Mouse (Mus musculus): ENCODE results near the gene Bcl11b. TPM values are rescaled to one million over a fixed set of nuclear protein-coding genes. Genes with fewer than 3 reads are reported as not detected.

The Bcl11b gene
- polyA plus RNA-seq, 1 experiment: not detected

DNA sequence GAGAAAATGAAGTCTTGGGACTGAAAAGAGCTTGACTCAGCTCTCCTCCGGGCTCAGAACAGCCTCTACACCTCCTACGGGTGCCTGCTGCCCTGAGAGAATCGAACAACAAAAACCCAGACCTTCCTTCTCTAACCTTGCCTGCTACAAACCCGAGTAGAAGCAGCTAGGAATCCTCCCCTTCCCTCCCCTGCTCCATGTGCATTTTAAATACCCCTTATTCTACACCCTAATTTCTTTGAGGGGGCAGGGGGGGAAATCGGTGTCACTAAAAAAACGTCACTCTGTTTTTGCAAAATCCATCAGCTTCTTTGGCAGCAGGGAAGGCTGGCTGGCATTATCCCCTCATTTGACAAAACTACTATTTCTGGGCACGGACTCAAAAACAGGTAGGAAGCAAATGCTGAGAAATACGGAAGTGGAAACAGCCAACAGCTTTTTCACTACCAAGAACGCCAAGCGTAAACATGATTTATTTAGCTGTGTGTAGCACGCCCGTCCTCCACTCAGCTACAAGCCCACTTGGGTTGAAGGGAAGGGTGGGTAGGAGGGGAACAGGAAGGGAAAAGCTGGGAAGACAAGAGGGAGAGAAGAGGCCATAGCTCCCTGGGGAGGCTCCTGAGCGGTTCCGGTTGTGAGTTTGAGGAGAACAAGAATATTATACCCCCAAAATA is 27.4 kb downstream of the Bcl11b start:
- H3ac ChIP-seq (ENCODE audit: control insufficient read depth, insufficient read length): no peak overlapping the region
- no peak for TF ChIP-seq TCF12 (IDR thresholded peaks at IDR 0.05; ENCODE audit: insufficient read depth, poor library complexity, severe bottlenecking)
- TF ChIP-seq E2F4 (IDR thresholded peaks at IDR 0.05; ENCODE audit: insufficient read depth): no peak
- TF ChIP-seq SRF (IDR thresholded peaks at IDR 0.05; ENCODE audit: control insufficient read depth, insufficient read length, low read depth): no peak
- TF ChIP-seq MYOG (IDR thresholded peaks at IDR 0.05; ENCODE audit: control insufficient read depth in 1 of 3, insufficient read depth in 1 of 3, insufficient read length in 2 of 3, low read depth in 2 of 3): no peak
- no peak for TF ChIP-seq CEBPB (IDR thresholded peaks at IDR 0.05; ENCODE audit: insufficient read depth, poor library complexity, severe bottlenecking)
- no peak for TF ChIP-seq POLR2AphosphoS2 (IDR thresholded peaks at IDR 0.05; ENCODE audit: insufficient read length, low read depth)
- no peak for TF ChIP-seq TCF3 (IDR thresholded peaks at IDR 0.05; ENCODE audit: insufficient read length, low read depth)
- no peak for TF ChIP-seq USF1 (IDR thresholded peaks at IDR 0.05; ENCODE audit: low read depth)
- TF ChIP-seq REST (IDR thresholded peaks at IDR 0.05; ENCODE audit: insufficient read depth, insufficient read length): no peak
- no peak for TF ChIP-seq POLR2A (IDR thresholded peaks at IDR 0.05; ENCODE audit: insufficient read length, low read depth)
- no peak for TF ChIP-seq MYOD1 (IDR thresholded peaks at IDR 0.05; ENCODE audit: control insufficient read depth in 1 of 3, insufficient read length in 2 of 3, low read depth in 2 of 3)
- H3K4me2 ChIP-seq (ENCODE audit: low read depth): no peak overlapping the region
- H3K4me3 ChIP-seq: no peak overlapping the region
- H3K79me2 ChIP-seq (ENCODE audit: control insufficient read depth, insufficient read depth): no peaks in the 10 kb centered on the region
- no peaks in the 10 kb centered on the region for H3K36me3 ChIP-seq (ENCODE audit: control insufficient read depth, insufficient read depth)
- H3K27me3 ChIP-seq (ENCODE audit: control insufficient read depth, insufficient read depth, insufficient read length): no peaks in the 10 kb centered on the region

DNA sequence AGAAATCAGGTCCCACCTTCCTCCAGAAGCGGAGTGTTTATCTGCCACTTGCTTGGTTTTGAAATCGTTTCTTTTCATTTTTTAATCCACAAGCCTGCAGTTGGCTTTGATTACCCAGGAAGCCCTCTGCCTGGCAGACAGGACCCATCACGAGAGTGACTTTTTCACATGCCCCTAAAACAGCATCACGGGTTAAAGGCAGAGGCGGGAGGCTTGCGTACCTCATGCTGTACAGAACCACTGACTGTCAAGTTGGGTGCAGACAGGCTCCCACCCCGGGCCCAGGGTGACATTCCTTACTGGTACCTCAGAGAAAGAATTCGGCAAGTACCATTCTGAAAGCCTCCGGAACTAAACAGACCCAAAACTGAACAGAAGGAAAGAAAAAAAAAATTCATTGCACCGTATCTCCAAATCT is 27.9 kb downstream of the Bcl11b start:
- TF ChIP-seq TCF12 (IDR thresholded peaks at IDR 0.05; ENCODE audit: insufficient read depth, poor library complexity, severe bottlenecking) (no peak), MYOD1 (IDR thresholded peaks at IDR 0.05; ENCODE audit: control insufficient read depth in 1 of 3, insufficient read length in 2 of 3, low read depth in 2 of 3) (no peak), MAX (IDR thresholded peaks at IDR 0.05; ENCODE audit: low read depth) (no peak), REST (IDR thresholded peaks at IDR 0.05; ENCODE audit: insufficient read depth, insufficient read length) (no peak)
- Histone ChIP-seq H3ac (ENCODE audit: control insufficient read depth, insufficient read length) (no peak overlapping the region), H3K4me3 (no peak overlapping the region), H3K27me3 (ENCODE audit: control insufficient read depth, insufficient read depth, insufficient read length) (no peaks in the 10 kb centered on the region), H3K36me3 (ENCODE audit: control insufficient read depth, insufficient read depth) (no peaks in the 10 kb centered on the region), H3K79me2 (ENCODE audit: control insufficient read depth, insufficient read depth) (no peaks in the 10 kb centered on the region), H3K4me2 (ENCODE audit: low read depth) (no peak overlapping the region)

DNA sequence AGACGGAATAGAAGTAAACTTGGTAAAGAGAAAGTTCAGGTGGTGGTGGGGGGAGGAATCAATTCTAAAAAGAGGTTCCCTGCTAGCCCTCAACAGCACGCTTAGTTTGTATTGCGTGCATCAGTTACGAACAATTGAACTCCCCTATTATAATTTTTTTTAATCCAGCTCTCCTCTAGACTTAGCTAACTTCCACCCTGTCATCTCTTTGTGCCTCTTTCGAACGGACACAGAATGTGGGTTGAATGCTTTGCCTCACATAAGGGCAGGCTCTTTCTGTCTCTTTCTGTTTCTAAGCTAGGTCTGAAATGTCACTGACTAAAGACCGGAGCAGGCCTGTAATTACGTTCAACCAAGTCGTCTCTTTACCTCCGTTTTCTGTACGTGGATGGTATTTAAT is 28.9 kb downstream of the Bcl11b start:
- no peak for TF ChIP-seq CEBPB (IDR thresholded peaks at IDR 0.05; ENCODE audit: insufficient read depth, poor library complexity, severe bottlenecking)
- TF ChIP-seq USF1 (IDR thresholded peaks at IDR 0.05; ENCODE audit: low read depth): no peak
- no peak overlapping the region for H3ac ChIP-seq (ENCODE audit: control insufficient read depth, insufficient read length)

DNA sequence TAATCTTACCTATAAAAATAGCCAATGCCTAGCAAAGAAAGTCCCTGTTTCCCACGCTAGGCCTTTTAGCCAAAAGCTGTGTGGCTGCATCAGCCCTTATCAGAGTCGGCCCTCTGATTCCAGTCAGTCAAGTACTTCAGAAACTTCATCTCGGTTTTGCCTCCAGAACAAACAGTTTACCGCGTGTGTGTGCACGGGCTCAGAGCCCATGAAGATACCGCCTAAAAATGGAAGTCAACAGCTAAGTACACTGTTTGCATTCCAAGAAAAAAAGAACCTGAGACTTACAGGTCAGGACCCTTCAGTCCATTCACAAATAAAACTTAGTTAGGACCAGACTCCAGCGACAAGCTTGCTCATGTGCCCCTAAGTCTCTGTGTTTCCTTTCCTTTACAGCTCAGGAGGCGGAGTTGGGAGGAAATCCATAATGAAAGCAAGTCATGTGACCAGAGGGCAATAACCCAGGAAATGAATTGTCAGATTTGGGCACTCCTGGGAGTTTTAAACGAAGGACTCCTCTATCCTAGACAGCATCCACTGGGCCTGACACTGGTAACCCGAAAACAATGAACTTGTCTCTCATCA is 29.8 kb downstream of the Bcl11b start:
- H3K4me2 ChIP-seq (ENCODE audit: low read depth): no peak overlapping the region

More for the DNA sequence above, 28.9 kb downstream of the Bcl11b start:
- no peaks in the 10 kb centered on the region for H3K27me3 ChIP-seq (ENCODE audit: control insufficient read depth, insufficient read depth, insufficient read length)
- no peak overlapping the region for H3K4me3 ChIP-seq
- H3K4me2 ChIP-seq (ENCODE audit: low read depth): no peak overlapping the region
- H3K36me3 ChIP-seq (ENCODE audit: control insufficient read depth, insufficient read depth): no peaks in the 10 kb centered on the region
- H3K79me2 ChIP-seq (ENCODE audit: control insufficient read depth, insufficient read depth): no peaks in the 10 kb centered on the region

More for the DNA sequence above, 29.8 kb downstream of the Bcl11b start:
- Histone ChIP-seq H3ac (ENCODE audit: control insufficient read depth, insufficient read length) (no peak overlapping the region), H3K36me3 (ENCODE audit: control insufficient read depth, insufficient read depth) (no peaks in the 10 kb centered on the region), H3K79me2 (ENCODE audit: control insufficient read depth, insufficient read depth) (no peaks in the 10 kb centered on the region), H3K4me3 (no peak overlapping the region), H3K27me3 (ENCODE audit: control insufficient read depth, insufficient read depth, insufficient read length) (no peaks in the 10 kb centered on the region)
- TF ChIP-seq MYOG (IDR thresholded peaks at IDR 0.05; ENCODE audit: control insufficient read depth in 1 of 3, insufficient read depth in 1 of 3, insufficient read length in 2 of 3, low read depth in 2 of 3) (no peak), TCF3 (IDR thresholded peaks at IDR 0.05; ENCODE audit: insufficient read length, low read depth) (no peak), E2F4 (IDR thresholded peaks at IDR 0.05; ENCODE audit: insufficient read depth) (no peak), POLR2AphosphoS2 (IDR thresholded peaks at IDR 0.05; ENCODE audit: insufficient read length, low read depth) (no peak), SRF (IDR thresholded peaks at IDR 0.05; ENCODE audit: control insufficient read depth, insufficient read length, low read depth) (no peak), POLR2A (IDR thresholded peaks at IDR 0.05; ENCODE audit: insufficient read length, low read depth) (no peak), MYOD1 (IDR thresholded peaks at IDR 0.05; ENCODE audit: control insufficient read depth in 1 of 3, insufficient read length in 2 of 3, low read depth in 2 of 3) (no peak), USF1 (IDR thresholded peaks at IDR 0.05; ENCODE audit: low read depth) (no peak), CEBPB (IDR thresholded peaks at IDR 0.05; ENCODE audit: insufficient read depth, poor library complexity, severe bottlenecking) (no peak), TCF12 (IDR thresholded peaks at IDR 0.05; ENCODE audit: insufficient read depth, poor library complexity, severe bottlenecking) (no peak), REST (IDR thresholded peaks at IDR 0.05; ENCODE audit: insufficient read depth, insufficient read length) (no peak), MAX (IDR thresholded peaks at IDR 0.05; ENCODE audit: low read depth) (no peak)

Measured in myocyte (in vitro differentiated cells).